Mouse (Mus musculus) cerebellum, adult 2 months (tissue): ENCODE results near the gene Klf16.

ENCODE experiments used
- CTCF ChIP-seq: fragments of 200-500 bp; IDR thresholded peaks from 2 replicates; pipeline ENCODE4 v1.5.1; 2011; ENCODE audit warnings: low read depth, mild to moderate bottlenecking, control low read depth, low read length, moderate library complexity, borderline replicate concordance; ENCODE audit not compliant: insufficient read depth
- POLR2A ChIP-seq: fragments of 200-500 bp; IDR thresholded peaks from 2 replicates; pipeline ENCODE4 v1.6.1; 2011; ENCODE audit warnings: low read length, control low read depth, borderline replicate concordance; ENCODE audit not compliant: insufficient read depth

DNA sequence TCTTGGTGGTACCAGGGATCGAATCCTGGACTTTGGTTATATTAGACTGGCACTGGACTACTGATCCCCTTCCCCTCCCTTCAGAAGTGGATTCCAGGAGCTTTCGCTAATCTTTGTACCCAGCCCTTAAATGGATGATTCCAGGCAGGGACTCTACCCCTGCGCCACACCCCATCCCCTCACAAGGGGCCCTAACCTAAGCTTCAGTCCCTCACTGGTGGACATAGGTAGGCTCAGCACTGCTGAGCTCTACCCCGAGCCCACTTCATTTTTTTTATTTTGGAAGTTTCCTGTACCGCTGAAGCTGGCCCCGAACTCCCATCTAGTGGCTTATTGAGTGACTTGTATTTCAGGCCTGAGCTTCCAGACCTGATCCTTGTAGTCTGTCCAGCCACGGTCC is 26.2 kb upstream of the Klf16 start:
- TF ChIP-seq CTCF = no peak
- no peak for TF ChIP-seq POLR2A
